ENCODE assay signal across 18 mouse cellular contexts in the genomic region with DNA sequence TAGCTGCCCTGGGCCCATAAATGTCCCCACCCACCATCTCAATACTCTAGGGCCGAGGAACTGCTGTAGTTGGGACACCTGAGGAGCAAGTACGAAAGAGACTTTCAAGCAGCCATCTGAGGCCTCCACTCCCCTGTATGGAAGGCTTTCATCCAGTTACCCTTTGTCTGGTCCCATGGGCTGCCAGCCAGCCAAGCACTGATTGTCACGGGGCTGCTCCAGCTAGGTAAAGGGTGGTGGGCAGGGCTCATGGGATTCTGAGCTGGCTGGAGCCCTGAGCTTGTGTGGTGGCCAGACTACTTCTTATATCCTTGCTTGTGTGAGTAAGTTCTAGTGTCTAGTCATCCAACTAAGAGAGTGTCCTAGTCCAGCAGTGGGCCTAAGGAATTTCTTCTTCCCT.
"Had no signal": no experiment of that assay in that cellular context is flagged by ENCODE, and none has a peak within 500 bp of the region (broad histone marks: within the 10 kb centered on the region; RNA-seq: fewer than 3 reads in every experiment).

No protein-coding gene starts in this region.

- ATAC-seq: hindbrain, embryonic 16.5 days; inflammation-experienced regulatory T-cells, adult 6 months; intestine, embryonic 15.5 days; intestine, postnatal 0 days; liver, postnatal 0 days had no signal

- DNase-seq: gastrocnemius, adult 2 months; gastrocnemius, postnatal 10 days; gastrocnemius, postnatal 25 days; heart, adult 2 months; heart, postnatal 10 days; heart, postnatal 4 days; kidney, adult 18-20 months; kidney, adult 8-10 months; kidney, postnatal 10 days; kidney, postnatal 25 days; kidney, postnatal 4 days; liver; liver, embryonic 13.5 days; liver, postnatal 0 days had no signal
